Mouse (Mus musculus): ENCODE measurements around the gene Me1. TPM values are rescaled to one million over a fixed set of nuclear protein-coding genes. Genes with fewer than 3 reads are reported as not detected.
A peak's percentile ranks its signal among the peaks of the same experiment; 100 is the strongest.

The Me1 gene
- total RNA-seq, 2 experiments from 2014 or later: 47.7 to 51.6 TPM

DNA sequence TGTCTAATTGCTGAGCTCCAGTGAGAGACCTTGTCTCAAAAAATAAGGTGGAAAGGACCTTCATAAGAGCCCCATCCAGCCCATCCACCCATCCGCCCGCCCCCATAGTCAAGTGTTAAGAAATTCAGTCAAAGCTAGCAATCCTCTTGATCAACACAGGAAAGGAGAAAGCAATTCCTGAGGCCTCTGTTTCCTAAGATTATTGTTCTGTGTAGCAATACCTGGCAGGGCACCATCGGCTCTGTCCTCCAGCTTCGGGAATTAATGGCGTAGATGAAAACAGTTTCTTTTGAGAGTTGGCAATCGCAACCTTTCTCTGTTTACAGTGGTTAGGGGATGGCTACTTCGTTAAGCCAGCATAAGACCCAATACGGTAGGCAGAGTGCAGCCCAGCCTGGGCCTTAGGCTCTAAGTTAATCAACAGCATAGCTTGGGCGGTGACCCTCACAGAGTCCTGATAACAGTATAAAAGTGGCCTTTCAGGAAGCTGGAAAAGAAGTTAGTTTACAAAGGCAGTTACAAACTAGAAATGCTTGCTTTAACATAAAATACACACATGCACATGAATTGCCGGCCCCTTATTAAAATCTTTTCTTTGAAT is 32.6 kb upstream of the Me1 start:
- Histone ChIP-seq H3K4me3 (no peak overlapping the region), H3K27ac (no peak overlapping the region)
- intact Hi-C loops (cut with DNase I): no loop called here
- no peak for TF ChIP-seq CTCF (IDR thresholded peaks at IDR 0.05)
- no peak for DNase-seq (ENCODE audit: extremely low spot score in 1 of 2, low spot score in 2 of 2)

DNA sequence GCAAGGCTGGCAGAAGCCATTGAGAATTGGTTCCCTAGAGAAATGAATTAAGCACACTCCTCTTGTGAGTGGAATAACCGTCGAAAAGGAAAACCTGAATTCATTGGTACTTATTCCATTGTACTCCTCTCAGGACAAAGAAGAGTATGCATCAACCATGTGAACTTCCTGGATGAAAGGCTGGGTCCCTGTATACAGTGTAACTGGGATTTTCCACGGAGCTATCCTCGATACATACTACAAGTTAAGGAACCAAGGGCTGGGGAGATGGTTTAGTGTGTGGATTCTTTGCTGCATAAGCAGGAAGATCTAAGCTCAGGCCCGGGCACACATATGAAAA is 30.6 kb upstream of the Me1 start:
- no peak for TF ChIP-seq CTCF (IDR thresholded peaks at IDR 0.05)
- Histone ChIP-seq H3K27ac (no peak overlapping the region), H3K4me3 (no peak overlapping the region)
- DNase-seq (ENCODE audit: extremely low spot score in 1 of 2, low spot score in 2 of 2): no peak
- intact Hi-C loops (cut with DNase I): no loop called here

DNA sequence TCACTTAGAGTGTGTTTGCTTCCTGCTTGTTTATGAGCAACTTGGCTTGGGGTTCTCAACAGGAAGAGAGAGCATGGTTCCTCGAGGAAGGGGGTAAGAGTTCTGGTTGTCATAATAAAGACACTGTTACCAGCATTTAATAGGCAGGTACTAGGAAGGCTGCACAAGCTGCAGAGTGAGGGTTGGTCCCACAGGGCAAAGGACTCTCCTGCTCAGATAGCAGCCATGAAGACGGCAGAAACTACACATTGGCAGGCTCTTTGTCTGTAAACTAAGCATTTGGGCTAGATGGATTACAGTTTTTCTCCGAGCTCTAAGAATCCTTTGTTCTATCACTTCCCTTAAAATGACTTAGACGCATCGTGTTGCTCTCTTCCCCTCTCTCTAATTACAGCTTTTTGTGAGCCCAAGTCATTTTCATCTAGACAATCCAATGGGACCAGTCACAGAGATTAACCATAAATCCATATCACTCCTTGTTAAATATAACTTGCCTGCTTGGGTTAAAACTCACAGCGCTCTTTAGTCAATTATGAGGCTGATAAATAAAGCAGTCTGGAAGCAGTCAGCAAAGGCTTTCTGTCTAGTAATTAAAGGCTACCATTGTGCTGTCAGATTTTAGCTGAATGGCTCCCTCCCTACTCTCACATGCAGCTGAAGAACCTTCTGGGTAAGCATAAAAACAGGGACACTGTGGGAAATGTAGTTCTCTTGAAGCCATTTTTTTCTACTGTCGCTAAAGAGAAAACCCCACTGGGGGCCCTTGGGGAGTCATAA is 30.0 kb upstream of the Me1 start:
- no peak overlapping the region for H3K27ac ChIP-seq

DNA sequence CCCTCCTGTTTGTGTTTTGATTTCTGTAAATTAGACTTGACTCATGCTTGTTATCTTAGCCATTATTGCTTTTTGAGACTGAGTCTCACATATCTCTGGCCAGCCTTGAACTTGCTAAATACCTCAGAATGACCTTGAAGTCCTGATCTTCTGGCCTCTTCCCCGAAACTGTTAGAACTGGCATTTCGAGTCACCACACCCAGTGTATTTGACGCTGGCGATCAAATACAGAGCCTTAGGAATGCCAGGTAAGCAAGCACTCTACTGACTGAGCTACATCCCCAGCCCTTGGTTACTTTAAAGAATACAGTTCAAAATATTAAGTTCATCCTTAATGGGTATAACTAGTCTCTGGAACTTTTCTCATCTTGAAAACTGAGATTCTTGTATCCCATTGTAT is 29.3 kb upstream of the Me1 start:
- no peak for TF ChIP-seq CTCF (IDR thresholded peaks at IDR 0.05)
- intact Hi-C loops (cut with DNase I): no loop called here
- Histone ChIP-seq H3K4me3 (no peak overlapping the region), H3K27ac (no peak overlapping the region)
- DNase-seq (ENCODE audit: extremely low spot score in 1 of 2, low spot score in 2 of 2): no peak

More for the DNA sequence above, 30.0 kb upstream of the Me1 start:
- intact Hi-C loops (cut with DNase I): no loop called here
- TF ChIP-seq CTCF (IDR thresholded peaks at IDR 0.05): no peak
- DNase-seq (ENCODE audit: extremely low spot score in 1 of 2, low spot score in 2 of 2): no peak
- H3K4me3 ChIP-seq: no peak overlapping the region

DNA sequence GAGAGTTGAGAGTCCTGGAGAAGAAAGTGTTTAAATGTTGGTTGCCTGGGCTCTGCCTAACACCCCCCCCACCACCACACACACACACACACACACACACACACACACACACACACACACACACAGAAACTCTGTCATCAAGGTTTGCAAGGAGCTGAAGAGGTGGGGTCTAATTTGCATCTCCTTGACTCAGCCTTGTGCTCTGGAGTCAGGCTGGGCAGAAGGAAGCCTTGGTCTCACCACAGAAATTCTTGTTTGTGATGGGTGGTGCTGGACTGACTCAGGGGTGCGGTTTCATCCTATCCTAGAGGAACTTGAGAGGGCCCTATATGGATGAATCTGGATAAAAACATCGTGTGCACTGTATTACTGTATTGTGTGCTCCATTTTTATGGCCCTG is 25.0 kb upstream of the Me1 start:
- DNase-seq (ENCODE audit: extremely low spot score in 1 of 2, low spot score in 2 of 2): no peak
- intact Hi-C loops (cut with DNase I): no loop called here
- no peak overlapping the region for H3K27ac ChIP-seq
- no peak overlapping the region for H3K4me3 ChIP-seq
- TF ChIP-seq CTCF (IDR thresholded peaks at IDR 0.05): no peak

DNA sequence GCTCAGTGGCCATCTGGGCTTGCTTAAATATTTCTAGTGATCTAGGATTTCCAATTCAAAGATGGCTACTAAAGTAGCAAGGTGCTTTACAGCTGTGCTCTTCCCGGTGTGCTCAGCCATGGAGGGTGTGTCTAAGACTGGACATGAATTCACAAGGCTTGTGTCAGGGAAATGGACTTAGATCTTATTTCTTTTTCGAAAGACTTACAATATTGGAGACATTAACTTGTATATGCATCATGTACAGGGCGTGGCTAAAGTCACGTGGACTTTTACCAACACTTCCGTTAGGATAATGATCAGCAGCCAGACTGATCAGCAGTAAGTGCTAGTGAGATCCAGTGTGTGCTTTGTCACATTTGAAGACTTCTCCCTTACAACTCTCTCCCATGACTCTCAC is 24.5 kb upstream of the Me1 start:
- intact Hi-C loops (cut with DNase I): no loop called here
- no peak for DNase-seq (ENCODE audit: extremely low spot score in 1 of 2, low spot score in 2 of 2)
- no peak for TF ChIP-seq CTCF (IDR thresholded peaks at IDR 0.05)
- Histone ChIP-seq H3K27ac (no peak overlapping the region), H3K4me3 (no peak overlapping the region)

DNA sequence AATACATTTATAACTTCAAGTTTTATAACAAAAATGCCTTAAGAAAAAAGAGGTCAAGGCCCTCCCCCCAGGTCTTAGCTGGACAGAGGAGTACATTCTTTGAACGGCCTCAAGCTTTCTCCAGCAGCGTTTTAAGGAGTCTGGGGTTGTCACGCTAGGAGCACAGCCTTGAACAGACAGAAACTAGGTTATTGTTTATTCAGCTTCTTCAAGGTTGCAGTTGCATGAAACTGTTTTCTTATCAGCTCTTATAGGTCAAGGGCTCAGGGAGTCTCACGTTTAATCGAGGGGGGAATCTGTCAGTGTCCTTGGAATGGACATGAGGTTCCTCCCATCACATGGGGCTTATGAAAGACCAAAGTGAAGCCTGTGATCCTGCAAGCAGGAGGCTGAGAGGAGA is 21.4 kb upstream of the Me1 start:
- no peak for DNase-seq (ENCODE audit: extremely low spot score in 1 of 2, low spot score in 2 of 2)
- H3K4me3 ChIP-seq: no peak overlapping the region
- intact Hi-C loops (cut with DNase I): no loop called here
- 0 out of 2 replicates have a peak overlapping the region, but pooled peaks have one; percentile 19 for H3K27ac ChIP-seq
- TF ChIP-seq CTCF (IDR thresholded peaks at IDR 0.05): no peak

DNA sequence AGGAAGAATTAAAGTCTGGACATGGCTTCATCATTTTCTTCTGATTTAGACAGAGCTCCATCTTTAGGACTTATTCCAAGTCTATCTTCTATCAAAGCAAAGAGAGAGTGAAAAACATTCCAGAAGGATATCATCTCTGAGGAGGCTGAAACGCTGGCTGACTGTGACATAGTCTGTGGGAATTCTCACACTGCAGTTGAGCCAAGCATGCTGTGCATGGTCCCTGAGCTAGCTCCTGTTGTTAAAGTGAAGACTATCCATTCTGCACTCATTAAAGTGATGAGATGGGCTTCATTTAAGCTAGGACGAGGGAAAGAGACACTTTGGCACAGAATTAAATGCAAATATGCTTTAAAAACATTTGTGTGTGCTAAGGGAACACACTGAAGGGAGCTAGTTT is 20.8 kb upstream of the Me1 start:
- intact Hi-C loops (cut with DNase I): no loop called here
- H3K27ac ChIP-seq: 0 out of 2 replicates have a peak overlapping the region, but pooled peaks have one; percentile 19
- TF ChIP-seq CTCF (IDR thresholded peaks at IDR 0.05): no peak
- no peak overlapping the region for H3K4me3 ChIP-seq
- no peak for DNase-seq (ENCODE audit: extremely low spot score in 1 of 2, low spot score in 2 of 2)

DNA sequence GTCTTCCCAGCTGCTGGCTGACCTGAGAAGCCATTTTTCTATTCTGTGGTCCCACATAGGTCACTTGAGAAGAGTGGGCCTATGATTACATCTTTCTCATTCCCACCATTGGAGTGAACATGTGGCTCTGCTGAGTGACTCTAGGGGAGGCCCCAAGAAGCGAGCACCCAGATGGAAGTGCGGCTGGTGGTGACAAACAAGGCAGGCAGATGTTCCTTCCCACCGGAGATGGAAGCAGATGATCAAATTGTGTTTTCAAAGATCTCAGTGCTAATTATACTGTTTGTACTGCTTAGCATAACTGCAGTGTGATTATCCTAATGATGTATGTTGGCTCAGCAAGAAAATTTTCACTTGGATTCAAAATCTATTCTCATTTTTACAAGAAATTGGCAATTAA is 18.3 kb upstream of the Me1 start:
- intact Hi-C loops (cut with DNase I): no loop called here
- no peak for TF ChIP-seq CTCF (IDR thresholded peaks at IDR 0.05)
- DNase-seq (ENCODE audit: extremely low spot score in 1 of 2, low spot score in 2 of 2): no peak
- no peak overlapping the region for H3K4me3 ChIP-seq
- H3K27ac ChIP-seq: no peak overlapping the region

DNA sequence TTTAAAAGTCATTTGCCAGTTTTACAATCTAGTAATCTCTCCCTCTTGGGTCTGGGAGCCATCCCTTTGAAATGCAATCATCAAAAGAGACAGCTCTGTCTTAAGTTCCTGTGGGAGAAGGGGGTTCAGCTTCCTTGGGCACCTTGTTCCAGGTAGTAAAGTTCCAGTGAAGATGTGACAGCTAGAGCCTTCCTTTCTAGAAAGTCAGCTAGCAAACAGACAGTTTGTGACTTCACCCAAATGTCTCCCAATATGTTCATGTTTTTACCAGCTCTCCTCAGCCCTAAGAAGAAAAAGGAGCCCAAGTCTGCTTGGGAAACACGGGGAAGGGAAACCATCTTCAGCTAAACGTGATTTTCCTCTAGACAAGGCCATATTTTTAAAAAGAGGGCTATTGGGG is 16.9 kb upstream of the Me1 start:
- H3K27ac ChIP-seq: no peak overlapping the region
- TF ChIP-seq CTCF (IDR thresholded peaks at IDR 0.05): no peak
- DNase-seq (ENCODE audit: extremely low spot score in 1 of 2, low spot score in 2 of 2): no peak
- no peak overlapping the region for H3K4me3 ChIP-seq
- intact Hi-C loops (cut with DNase I): no loop called here

DNA sequence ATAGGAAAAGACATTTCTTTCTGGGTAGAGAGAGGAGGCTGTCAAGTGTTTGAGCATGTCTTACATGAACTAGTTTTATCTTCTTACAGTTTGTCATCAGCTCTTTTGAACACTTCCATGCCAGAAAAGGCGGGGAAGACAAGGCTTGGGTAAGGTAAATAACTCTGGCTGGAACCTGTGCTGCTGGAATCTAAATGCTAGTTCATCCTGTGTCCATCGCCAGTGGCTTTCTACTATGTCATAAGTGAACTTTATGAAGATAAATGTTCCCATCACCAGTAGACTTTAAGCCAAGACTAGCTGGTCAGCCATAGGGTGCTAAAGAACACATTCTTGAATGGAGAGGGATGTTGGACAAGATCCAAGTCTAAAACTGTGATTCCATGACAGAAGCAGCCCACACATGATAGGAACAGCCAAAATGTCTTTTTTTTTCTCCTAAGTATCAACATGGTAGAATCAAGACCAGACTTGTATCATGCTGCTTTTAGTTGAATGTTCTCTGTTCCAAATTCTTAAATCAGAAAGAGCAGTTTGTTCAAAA is 14.4 kb upstream of the Me1 start:
- no peak overlapping the region for H3K4me3 ChIP-seq
- TF ChIP-seq CTCF (IDR thresholded peaks at IDR 0.05): no peak
- no peak for DNase-seq (ENCODE audit: extremely low spot score in 1 of 2, low spot score in 2 of 2)
- no peak overlapping the region for H3K27ac ChIP-seq
- intact Hi-C loops (cut with DNase I): no loop called here

DNA sequence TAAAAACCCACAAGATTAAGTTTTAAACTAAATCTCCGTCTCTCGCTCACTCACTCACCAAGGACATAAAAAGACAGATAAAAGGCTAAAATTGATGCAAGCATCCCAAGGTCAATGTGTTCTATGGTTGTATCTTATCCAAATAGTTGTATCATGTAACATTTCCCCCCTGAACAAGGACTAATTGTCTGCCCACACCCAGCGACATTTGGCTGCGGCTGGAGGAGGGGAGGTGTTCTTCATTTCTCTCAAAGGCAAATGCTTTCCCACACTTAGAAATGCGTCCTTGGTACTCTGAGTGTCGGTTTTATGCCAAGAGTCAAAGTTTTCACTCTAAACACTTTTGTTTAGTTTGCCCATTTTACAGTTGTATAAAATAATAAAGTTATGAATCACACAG is 13.2 kb upstream of the Me1 start:
- TF ChIP-seq CTCF (IDR thresholded peaks at IDR 0.05): no peak
- Histone ChIP-seq H3K27ac (no peak overlapping the region), H3K4me3 (no peak overlapping the region)
- DNase-seq (ENCODE audit: extremely low spot score in 1 of 2, low spot score in 2 of 2): no peak
- intact Hi-C loops (cut with DNase I): no loop called here

DNA sequence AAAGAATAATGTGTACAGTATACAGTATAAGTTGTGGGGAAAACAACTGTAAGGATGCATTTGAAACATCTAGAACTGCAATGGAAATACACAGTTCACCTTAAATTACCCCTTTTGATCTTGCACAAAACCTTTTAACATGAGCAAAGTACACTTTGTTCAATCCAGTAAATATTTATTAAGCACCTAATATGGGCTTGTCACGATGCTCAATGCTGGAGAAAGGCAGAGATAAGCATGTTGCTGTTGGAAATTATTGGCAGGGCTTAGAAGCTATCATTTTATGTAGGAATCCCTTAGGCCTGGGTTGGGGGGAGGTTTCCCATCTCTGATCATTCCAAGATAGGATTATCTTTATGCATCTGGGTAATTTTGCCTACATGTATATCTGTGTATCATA is 11.7 kb upstream of the Me1 start:
- DNase-seq (ENCODE audit: extremely low spot score in 1 of 2, low spot score in 2 of 2): no peak
- no peak overlapping the region for H3K27ac ChIP-seq
- no peak for TF ChIP-seq CTCF (IDR thresholded peaks at IDR 0.05)
- intact Hi-C loops (cut with DNase I): no loop called here
- no peak overlapping the region for H3K4me3 ChIP-seq
